Mouse (Mus musculus): ENCODE results near the gene Amph.
A peak's percentile ranks its signal among the peaks of the same experiment; 100 is the strongest.

DNA sequence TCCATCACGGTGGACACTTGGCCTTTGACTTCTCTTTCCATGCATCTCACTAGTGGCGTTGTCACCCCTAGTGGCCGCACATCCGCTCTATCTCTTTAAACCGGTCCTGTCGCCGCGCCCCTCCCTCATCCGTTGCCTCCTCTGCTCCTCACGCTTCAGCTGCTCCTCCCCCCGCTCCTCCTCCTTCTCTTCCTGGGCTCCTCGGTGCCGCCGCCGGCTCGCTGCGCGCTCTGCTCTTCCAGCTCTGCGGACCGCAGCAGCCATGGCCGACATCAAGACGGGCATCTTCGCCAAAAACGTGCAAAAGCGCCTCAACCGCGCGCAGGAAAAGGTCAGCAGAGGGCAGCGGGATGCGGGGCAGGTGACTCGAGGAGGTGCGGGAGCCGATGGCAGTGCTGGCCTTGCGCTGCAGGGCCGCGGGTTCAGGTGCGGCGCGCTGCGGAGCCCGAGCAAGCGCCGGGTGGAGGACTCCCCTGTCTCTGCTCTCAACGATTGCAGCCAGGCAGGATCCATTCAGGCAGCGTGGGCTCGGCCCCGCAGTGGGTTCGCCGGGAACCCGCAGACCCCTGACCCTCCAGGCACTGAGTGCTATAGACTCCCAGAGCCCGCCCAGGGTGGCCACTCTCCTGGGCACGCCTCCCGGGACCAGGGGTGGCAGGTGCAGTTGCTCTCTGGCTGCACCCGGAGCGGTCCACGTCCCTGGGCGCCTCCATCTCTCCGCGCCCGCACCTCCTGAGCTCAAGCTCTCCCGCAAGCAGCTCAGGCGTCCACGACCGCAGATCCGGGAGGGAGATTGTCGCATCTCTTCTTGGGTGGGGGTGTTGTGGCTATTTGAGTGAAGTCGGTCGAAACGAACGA, at the start of gene Amph:
- TF ChIP-seq POLR2A (IDR thresholded peaks at IDR 0.05; ENCODE audit: control insufficient read depth in 1 of 2, insufficient read depth in 1 of 2, low read depth in 1 of 2, low read length in 2 of 2, poor library complexity in 1 of 2) (0 out of 4 replicates have a peak, but pooled peaks of 1 of the 2 experiments have one; percentile 13), MXI1 (IDR thresholded peaks at IDR 0.05; ENCODE audit: low read depth, low read length) (no peak), TCF12 (IDR thresholded peaks at IDR 0.05; ENCODE audit: low read depth, low read length) (no peak), POLR2AphosphoS5 (IDR thresholded peaks at IDR 0.05; ENCODE audit: borderline replicate concordance, low read depth, low read length) (no peak), CTCF (IDR thresholded peaks at IDR 0.05 in 2 of 3, conservative IDR thresholded peaks at IDR 0.05 in 1 of 3; ENCODE audit: control insufficient read depth in 1 of 3, insufficient read depth in 1 of 3, low read depth in 2 of 3, low read length in 3 of 3, poor library complexity in 1 of 3, severe bottlenecking in 1 of 3) (no peak), EP300 (IDR thresholded peaks at IDR 0.05; ENCODE audit: low read depth in 1 of 2, low read length in 2 of 2) (no peak), MYC (IDR thresholded peaks at IDR 0.05; ENCODE audit: low read depth, low read length) (no peak), ETS1 (IDR thresholded peaks at IDR 0.05; ENCODE audit: low read depth, low read length) (no peak), SMC3 (IDR thresholded peaks at IDR 0.05; ENCODE audit: low read depth, low read length) (no peak), USF2 (IDR thresholded peaks at IDR 0.05; ENCODE audit: borderline replicate concordance in 1 of 2, insufficient read depth in 1 of 2, low read depth in 1 of 2, low read length in 2 of 2) (no peak), ZMIZ1 (IDR thresholded peaks at IDR 0.05; ENCODE audit: low read depth, low read length) (no peak), UBTF (IDR thresholded peaks at IDR 0.05; ENCODE audit: borderline replicate concordance, insufficient read depth, low read depth, low read length) (no peak), ZC3H11A (IDR thresholded peaks at IDR 0.05; ENCODE audit: low read depth, low read length) (no peak)
